Mouse (Mus musculus): Measurements from ENCODE around the gene Phospho2. TPM values are rescaled to one million over a fixed set of nuclear protein-coding genes. Genes with fewer than 3 reads are reported as not detected.

Phospho2 gene
- total and polyA plus RNA-seq, 2 experiments = 29.6 to 36.0 TPM

- Histone ChIP-seq H3K36me3 (ENCODE audit: control insufficient read depth, insufficient read depth, low read length) (no peaks in the 10 kb centered on the region), H3K4me1 (ENCODE audit: control insufficient read depth, insufficient read depth, low read length) (no peaks in the 10 kb centered on the region), H3K9ac (ENCODE audit: low read depth, low read length) (no peak overlapping the region), H3K4me3 (ENCODE audit: insufficient read depth, low read depth, low read length) (no peak overlapping the region), H3K27me3 (ENCODE audit: control insufficient read depth, insufficient read depth, low read length) (peaks cover 2% of the 10 kb centered on the region; the same call in 1 of the 2 replicates), H3K27ac (replicated peaks; ENCODE audit: insufficient read depth, low read depth, low read length) (no peak overlapping the region), H3K79me2 (ENCODE audit: control insufficient read depth, insufficient read depth, low read length) (no peaks in the 10 kb centered on the region)
- WGBS = 54% methylated on average over 7 of the region's 7 CpGs
- no peak for DNase-seq (ENCODE audit: extremely low read depth, low read depth, low spot score)
- no peak for TF ChIP-seq POLR2A (IDR thresholded peaks at IDR 0.05; ENCODE audit: extremely low read depth, insufficient read depth, low read length)
- TF ChIP-seq CTCF (IDR thresholded peaks at IDR 0.05; ENCODE audit: low read depth, low read length) = no peak
These were observed 38.6 kb downstream of the Phospho2 start for GRCm38 (mm10) chr2:69828031-69828430.

GRCm38 (mm10) chr2:69829680-69830079 is 40.3 kb downstream of the Phospho2 start:
- Histone ChIP-seq H3K27me3 (ENCODE audit: control insufficient read depth, insufficient read depth, low read length) (no peaks in the 10 kb centered on the region), H3K4me3 (ENCODE audit: insufficient read depth, low read depth, low read length) (no peak overlapping the region), H3K9ac (ENCODE audit: low read depth, low read length) (no peak overlapping the region), H3K79me2 (ENCODE audit: control insufficient read depth, insufficient read depth, low read length) (no peaks in the 10 kb centered on the region), H3K36me3 (ENCODE audit: control insufficient read depth, insufficient read depth, low read length) (no peaks in the 10 kb centered on the region), H3K4me1 (ENCODE audit: control insufficient read depth, insufficient read depth, low read length) (no peaks in the 10 kb centered on the region), H3K27ac (replicated peaks; ENCODE audit: insufficient read depth, low read depth, low read length) (no peak overlapping the region)
- TF ChIP-seq CTCF (IDR thresholded peaks at IDR 0.05; ENCODE audit: low read depth, low read length) (no peak), POLR2A (IDR thresholded peaks at IDR 0.05; ENCODE audit: extremely low read depth, insufficient read depth, low read length) (no peak)
- 85% methylated on average over 2 of the region's 2 CpGs for WGBS
- DNase-seq (ENCODE audit: extremely low read depth, low read depth, low spot score) = no peak

GRCm38 (mm10) chr2:69830116-69830515 is 40.7 kb downstream of the Phospho2 start:
- DNase-seq (ENCODE audit: extremely low read depth, low read depth, low spot score) = no peak

GRCm38 (mm10) chr2:69837244-69837967 is 48.0 kb downstream of the Phospho2 start:
- WGBS = 79% methylated on average over 7 of the region's 7 CpGs
- H3K9ac ChIP-seq (ENCODE audit: low read depth, low read length) = no peak overlapping the region
- DNase-seq (ENCODE audit: extremely low read depth, low read depth, low spot score) = no peak

More at GRCm38 (mm10) chr2:69830116-69830515, 40.7 kb downstream of the Phospho2 start:
- no peak overlapping the region for H3K4me3 ChIP-seq (ENCODE audit: insufficient read depth, low read depth, low read length)
- WGBS = 91% methylated on average over 8 of the region's 8 CpGs
- no peak overlapping the region for H3K9ac ChIP-seq (ENCODE audit: low read depth, low read length)
- no peaks in the 10 kb centered on the region for H3K36me3 ChIP-seq (ENCODE audit: control insufficient read depth, insufficient read depth, low read length)
- no peaks in the 10 kb centered on the region for H3K27me3 ChIP-seq (ENCODE audit: control insufficient read depth, insufficient read depth, low read length)
- H3K79me2 ChIP-seq (ENCODE audit: control insufficient read depth, insufficient read depth, low read length) = no peaks in the 10 kb centered on the region
- no peaks in the 10 kb centered on the region for H3K4me1 ChIP-seq (ENCODE audit: control insufficient read depth, insufficient read depth, low read length)
- no peak overlapping the region for H3K27ac ChIP-seq (replicated peaks; ENCODE audit: insufficient read depth, low read depth, low read length)
- TF ChIP-seq POLR2A (IDR thresholded peaks at IDR 0.05; ENCODE audit: extremely low read depth, insufficient read depth, low read length) (no peak), CTCF (IDR thresholded peaks at IDR 0.05; ENCODE audit: low read depth, low read length) (no peak)

GRCm38 (mm10) chr2:69837996-69838395 is 48.6 kb downstream of the Phospho2 start:
- no peak for DNase-seq (ENCODE audit: extremely low read depth, low read depth, low spot score)
- no peaks in the 10 kb centered on the region for H3K79me2 ChIP-seq (ENCODE audit: control insufficient read depth, insufficient read depth, low read length)
- H3K4me1 ChIP-seq (ENCODE audit: control insufficient read depth, insufficient read depth, low read length) = no peaks in the 10 kb centered on the region
- H3K4me3 ChIP-seq (ENCODE audit: insufficient read depth, low read depth, low read length) = no peak overlapping the region
- no peaks in the 10 kb centered on the region for H3K36me3 ChIP-seq (ENCODE audit: control insufficient read depth, insufficient read depth, low read length)
- H3K27me3 ChIP-seq (ENCODE audit: control insufficient read depth, insufficient read depth, low read length) = no peaks in the 10 kb centered on the region
- H3K9ac ChIP-seq (ENCODE audit: low read depth, low read length) = no peak overlapping the region
- no peak overlapping the region for H3K27ac ChIP-seq (replicated peaks; ENCODE audit: insufficient read depth, low read depth, low read length)
- TF ChIP-seq CTCF (IDR thresholded peaks at IDR 0.05; ENCODE audit: low read depth, low read length) = peak; percentile 32; the same call in 1 of the 2 replicates
- no peak for TF ChIP-seq POLR2A (IDR thresholded peaks at IDR 0.05; ENCODE audit: extremely low read depth, insufficient read depth, low read length)
- WGBS = 62% methylated on average over 3 of the region's 3 CpGs

More at GRCm38 (mm10) chr2:69837244-69837967, 48.0 kb downstream of the Phospho2 start:
- Histone ChIP-seq H3K79me2 (ENCODE audit: control insufficient read depth, insufficient read depth, low read length) (no peaks in the 10 kb centered on the region), H3K36me3 (ENCODE audit: control insufficient read depth, insufficient read depth, low read length) (no peaks in the 10 kb centered on the region), H3K27me3 (ENCODE audit: control insufficient read depth, insufficient read depth, low read length) (no peaks in the 10 kb centered on the region), H3K4me1 (ENCODE audit: control insufficient read depth, insufficient read depth, low read length) (no peaks in the 10 kb centered on the region), H3K4me3 (ENCODE audit: insufficient read depth, low read depth, low read length) (no peak overlapping the region), H3K27ac (replicated peaks; ENCODE audit: insufficient read depth, low read depth, low read length) (no peak overlapping the region)
- TF ChIP-seq CTCF (IDR thresholded peaks at IDR 0.05; ENCODE audit: low read depth, low read length) (no peak), POLR2A (IDR thresholded peaks at IDR 0.05; ENCODE audit: extremely low read depth, insufficient read depth, low read length) (no peak)

- Histone ChIP-seq H3K4me3 (ENCODE audit: insufficient read depth, low read depth, low read length) (no peak overlapping the region), H3K4me1 (ENCODE audit: control insufficient read depth, insufficient read depth, low read length) (no peaks in the 10 kb centered on the region), H3K36me3 (ENCODE audit: control insufficient read depth, insufficient read depth, low read length) (no peaks in the 10 kb centered on the region), H3K9ac (ENCODE audit: low read depth, low read length) (no peak overlapping the region), H3K27ac (replicated peaks; ENCODE audit: insufficient read depth, low read depth, low read length) (no peak overlapping the region), H3K79me2 (ENCODE audit: control insufficient read depth, insufficient read depth, low read length) (no peaks in the 10 kb centered on the region), H3K27me3 (ENCODE audit: control insufficient read depth, insufficient read depth, low read length) (no peaks in the 10 kb centered on the region)
- no peak for DNase-seq (ENCODE audit: extremely low read depth, low read depth, low spot score)
- no peak for TF ChIP-seq POLR2A (IDR thresholded peaks at IDR 0.05; ENCODE audit: extremely low read depth, insufficient read depth, low read length)
- TF ChIP-seq CTCF (IDR thresholded peaks at IDR 0.05; ENCODE audit: low read depth, low read length) = no peak
These were observed 49.3 kb downstream of the Phospho2 start for GRCm38 (mm10) chr2:69838707-69839106.
